Mouse (Mus musculus) urinary bladder, adult 18-20 months (tissue): Measurements from ENCODE around the gene Mgll.

ENCODE experiments used
- DNase-seq, 2 experiments: peaks; one replicate each; pipeline ENCODE4 v3.0.0; 2022; ENCODE audit warnings: low spot score in 2 of 2, mixed read lengths in 2 of 2

Gene Mgll

GRCm38 (mm10) chr6:88770981-88771380, 46.8 kb downstream of the Mgll start:
- no peak for DNase-seq

- DNase-seq = no peak
Measured at GRCm38 (mm10) chr6:88772041-88772440, 47.8 kb downstream of the Mgll start.

- DNase-seq = no peak
Measured at GRCm38 (mm10) chr6:88774055-88774454, 49.8 kb downstream of the Mgll start.

- DNase-seq = no peak
Measured at GRCm38 (mm10) chr6:88775267-88775666, 51.1 kb downstream of the Mgll start.

GRCm38 (mm10) chr6:88776336-88776923, 52.2 kb downstream of the Mgll start:
- DNase-seq = no peak

GRCm38 (mm10) chr6:88776964-88777363, 52.8 kb downstream of the Mgll start:
- DNase-seq = no peak

- DNase-seq = no peak
Measured at GRCm38 (mm10) chr6:88778047-88778688, 54.0 kb downstream of the Mgll start.

- no peak for DNase-seq
Measured at GRCm38 (mm10) chr6:88779755-88780154, 55.5 kb downstream of the Mgll start.

- DNase-seq = no peak
Measured at GRCm38 (mm10) chr6:88781919-88782318, 57.7 kb downstream of the Mgll start.

- DNase-seq = no peak
Measured at GRCm38 (mm10) chr6:88782981-88783397, 58.8 kb downstream of the Mgll start.

GRCm38 (mm10) chr6:88784691-88785173, 60.5 kb downstream of the Mgll start:
- DNase-seq = no peak

- no peak for DNase-seq
Measured at GRCm38 (mm10) chr6:88785331-88785730, 61.1 kb downstream of the Mgll start.

- DNase-seq = no peak
Measured at GRCm38 (mm10) chr6:88785781-88786542, 61.8 kb downstream of the Mgll start.

- no peak for DNase-seq
Measured at GRCm38 (mm10) chr6:88786732-88787445, 62.7 kb downstream of the Mgll start.

GRCm38 (mm10) chr6:88787496-88787895, 63.3 kb downstream of the Mgll start:
- no peak for DNase-seq

- no peak for DNase-seq
Measured at GRCm38 (mm10) chr6:88788219-88788618, 64.0 kb downstream of the Mgll start.

- DNase-seq = no peak
Measured at GRCm38 (mm10) chr6:88791299-88791698, 67.1 kb downstream of the Mgll start.

- no peak for DNase-seq
Measured at GRCm38 (mm10) chr6:88792147-88792691, 68.0 kb downstream of the Mgll start.

GRCm38 (mm10) chr6:88793243-88793642, 69.0 kb downstream of the Mgll start:
- DNase-seq = no peak

- DNase-seq = no peak
Measured at GRCm38 (mm10) chr6:88793872-88794271, 69.7 kb downstream of the Mgll start.

GRCm38 (mm10) chr6:88794561-88794971, 70.4 kb downstream of the Mgll start:
- DNase-seq = no peak

- no peak for DNase-seq
Measured at GRCm38 (mm10) chr6:88800191-88800590, 76.0 kb downstream of the Mgll start.
